Mouse (Mus musculus) limb, embryonic 14.5 days (tissue): ENCODE measurements around the gene Duox1. TPM values are rescaled to one million over a fixed set of nuclear protein-coding genes. Genes with fewer than 3 reads are reported as not detected.

Experiments
- ATAC-seq: fragments of 200-750 bp; cut with Nextera tagmentation; 2 replicates; pipeline ENCODE4 v1.8.0; 2017; ENCODE audit warnings: low read depth, moderate number of reproducible peaks, moderate TSS enrichment; ENCODE audit not compliant: low FRiP score
- DNase-seq: peaks from one replicate; pipeline ENCODE4 v3.0.0-alpha.2; 2015; ENCODE audit warnings: low spot score
- H3K27ac ChIP-seq: fragments of 300-500 bp; sonication (generic); replicated peaks from 2 replicates; pipeline ENCODE4 v1.5.1; 2014; ENCODE audit warnings: low read depth, mild to moderate bottlenecking, low read length, moderate library complexity, mixed read lengths
- H3K27me3 ChIP-seq: fragments of 300-500 bp; sonication (generic); 2 replicates; pipeline ENCODE4 v1.6.1; 2014; ENCODE audit warnings: low read length, mixed read lengths; ENCODE audit not compliant: control insufficient read depth, insufficient read depth
- H3K36me3 ChIP-seq: fragments of 300-500 bp; sonication (generic); 2 replicates; pipeline ENCODE4 v1.6.1; 2014; ENCODE audit warnings: mild to moderate bottlenecking, low read length, moderate library complexity, mixed read lengths; ENCODE audit not compliant: control insufficient read depth, insufficient read depth
- H3K4me1 ChIP-seq: fragments of 300-500 bp; sonication (generic); 2 replicates; pipeline ENCODE4 v1.6.1; 2014; ENCODE audit warnings: antibody characterized with exemption, low read length, mixed read lengths; ENCODE audit not compliant: control insufficient read depth, insufficient read depth
- H3K4me2 ChIP-seq: fragments of 300-500 bp; sonication (generic); replicated peaks from 2 replicates; pipeline ENCODE4 v1.6.1; 2014; ENCODE audit warnings: low read depth, mild to moderate bottlenecking, low read length, moderate library complexity; ENCODE audit not compliant: severe bottlenecking
- H3K4me3 ChIP-seq: fragments of 300-500 bp; sonication (generic); replicated peaks from 2 replicates; pipeline ENCODE4 v1.5.1; 2014; ENCODE audit warnings: low read length
- H3K9ac ChIP-seq: fragments of 300-500 bp; sonication (generic); 2 replicates; pipeline ENCODE4 v1.6.1; 2014; ENCODE audit warnings: mild to moderate bottlenecking, low read depth, low read length, moderate library complexity; ENCODE audit not compliant: severe bottlenecking
- H3K9me3 ChIP-seq: fragments of 300-500 bp; sonication (generic); 2 replicates; pipeline ENCODE4 v1.6.1; 2016; ENCODE audit warnings: low read length; ENCODE audit not compliant: control insufficient read depth
- POLR2A ChIP-seq: fragments of 200-500 bp; IDR thresholded peaks from 2 replicates; pipeline ENCODE4 v1.8.0; 2012; ENCODE audit warnings: inconsistent platforms, mild to moderate bottlenecking, moderate library complexity, borderline replicate concordance; ENCODE audit not compliant: insufficient read depth, insufficient read length; ENCODE audit errors: extremely low read depth
- WGBS: fragments of 180-500 bp; shearing (Covaris S2); extraction: QIAGEN DNeasy Blood & Tissue Kit; methylation state at CpG from one replicate; pipeline ENCODE4 v1.1.7; 2014; 5-methylcytosine and 5-hydroxymethylcytosine counted together
- polyA plus RNA-seq, 2 experiments: library from polyadenylated mRNA; depleted of rRNA in 1 of 2; stranded (reverse) in 1 of 2; unstranded in 1 of 2; fragments of >200 nt; fragmentation: Nextera tagmentation in 1 of 2; extraction: Ambion mirVana in 1 of 2; gene quantifications; 2 replicates each; pipeline versions ENCODE4 v1.2.1 to v1.2.3; 2012 to 2014

The Duox1 gene
- polyA plus RNA-seq, 2 experiments = 1.2 to 1.6 TPM

GRCm38 (mm10) chr2:122311561-122311960 lies 3.9 kb upstream of the Duox1 start:
- Histone ChIP-seq H3K27me3 (peaks cover 41% of the 10 kb centered on the region), H3K27ac (no peak overlapping the region), H3K4me1 (0 out of 2 replicates have a peak, but pooled peaks cover 3% of the 10 kb centered on the region), H3K4me3 (no peak overlapping the region), H3K36me3 (no peaks in the 10 kb centered on the region), H3K9me3 (no peaks in the 10 kb centered on the region), H3K9ac (no peak overlapping the region), H3K4me2 (no peak overlapping the region)
- 68% methylated on average over 2 of the region's 2 CpGs for WGBS
- DNase-seq (no peak), ATAC-seq (no peak)
- TF ChIP-seq POLR2A = no peak

DNA sequence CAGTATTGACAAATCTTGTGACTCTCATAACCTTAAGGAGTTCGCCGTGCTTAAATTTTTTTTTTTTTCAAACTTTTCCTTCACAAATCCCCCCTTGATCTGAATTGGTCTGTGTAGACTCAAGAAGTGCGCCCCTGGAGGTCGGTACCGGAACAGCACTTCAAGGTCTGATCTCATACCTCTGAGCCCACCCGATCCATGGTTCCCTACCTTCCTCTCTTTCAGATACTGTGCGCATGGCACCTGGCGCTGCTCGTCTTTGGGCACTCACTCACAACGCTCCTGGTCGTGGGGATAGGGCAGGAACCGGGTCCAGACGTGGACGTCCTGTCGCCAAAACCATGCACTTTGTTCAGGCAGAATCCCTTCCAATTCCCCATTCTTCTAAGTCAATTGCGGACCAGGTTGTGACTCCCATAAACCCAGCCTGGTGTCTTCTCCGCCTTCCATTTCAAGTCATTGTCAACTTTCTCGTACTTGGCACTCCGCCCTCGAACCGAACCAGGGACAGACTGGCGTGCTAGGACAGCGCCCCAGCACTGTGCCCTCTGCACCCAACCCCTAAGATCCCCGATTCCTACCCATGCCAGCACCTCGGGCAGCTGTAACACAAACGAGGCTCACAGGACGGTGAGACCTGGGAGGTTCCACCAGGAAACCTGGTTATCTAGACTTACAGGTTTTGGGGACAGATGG lies 2.6 kb upstream of the Duox1 start:
- Histone ChIP-seq H3K27ac (no peak overlapping the region), H3K4me2 (peak overlapping the region; percentile 43), H3K4me3 (peak overlapping the region; percentile 26), H3K9ac (no peak overlapping the region), H3K4me1 (0 out of 2 replicates have a peak, but pooled peaks cover 3% of the 10 kb centered on the region), H3K9me3 (no peaks in the 10 kb centered on the region), H3K36me3 (no peaks in the 10 kb centered on the region), H3K27me3 (peaks cover 41% of the 10 kb centered on the region)
- peak; percentile 60 for ATAC-seq
- TF ChIP-seq POLR2A = no peak
- peak; percentile 78 for DNase-seq
- WGBS = 5% methylated on average over 27 of the region's 27 CpGs

DNA sequence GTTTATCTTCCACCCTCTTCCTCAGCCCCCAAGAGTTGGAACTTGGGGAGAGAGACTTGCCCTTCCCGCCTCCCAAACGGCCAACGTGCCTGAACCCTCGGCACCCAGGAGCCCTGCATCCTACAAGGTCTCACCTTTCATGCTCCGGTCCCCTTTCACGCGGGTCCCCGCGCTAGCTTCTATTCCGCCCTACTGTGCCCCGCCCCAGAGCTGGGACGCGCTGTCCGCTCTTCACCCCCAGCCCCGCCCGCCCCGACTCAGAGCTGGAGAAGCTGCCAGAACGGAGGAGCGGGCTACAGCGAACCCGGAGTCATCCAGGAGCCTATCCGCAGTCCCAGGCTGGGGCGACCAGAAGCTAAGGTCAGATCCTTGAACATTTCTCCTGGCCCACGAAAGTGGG lies 1.9 kb upstream of the Duox1 start, which contains the start of gene Duoxa1:
TSS of gene Duoxa1 (minus strand) at position 195 of the 400 bp plus-strand sequence.
- DNase-seq = no peak
- H3K27me3 ChIP-seq = peaks cover 41% of the 10 kb centered on the region

GRCm38 (mm10) chr2:122317384-122317783 lies 1.9 kb downstream of the Duox1 start:
- ATAC-seq (no peak), DNase-seq (no peak)
- Histone ChIP-seq H3K36me3 (no peaks in the 10 kb centered on the region), H3K4me1 (0 out of 2 replicates have a peak, but pooled peaks cover 3% of the 10 kb centered on the region), H3K9ac (no peak overlapping the region), H3K27ac (no peak overlapping the region), H3K4me2 (no peak overlapping the region), H3K27me3 (peaks cover 26% of the 10 kb centered on the region), H3K4me3 (no peak overlapping the region), H3K9me3 (no peaks in the 10 kb centered on the region)
- 55% methylated on average over 4 of the region's 4 CpGs for WGBS
- TF ChIP-seq POLR2A = no peak

More for the DNA sequence above, 1.9 kb upstream of the Duox1 start, which contains the start of gene Duoxa1:
- no peaks in the 10 kb centered on the region for H3K36me3 ChIP-seq
- H3K9ac ChIP-seq = no peak within 1 kb of the TSS
- WGBS = under 1% methylated on average over 24 of the region's 24 CpGs
- ATAC-seq = no peak; the same call in 1 of the 2 replicates
- peak within 1 kb of the TSS; percentile 26 for H3K4me3 ChIP-seq
- H3K4me2 ChIP-seq = peak within 1 kb of the TSS; percentile 43
- TF ChIP-seq POLR2A = no peak
- H3K4me1 ChIP-seq = 0 out of 2 replicates have a peak, but pooled peaks cover 3% of the 10 kb centered on the region
- no peaks in the 10 kb centered on the region for H3K9me3 ChIP-seq
- no peak within 1 kb of the TSS for H3K27ac ChIP-seq

DNA sequence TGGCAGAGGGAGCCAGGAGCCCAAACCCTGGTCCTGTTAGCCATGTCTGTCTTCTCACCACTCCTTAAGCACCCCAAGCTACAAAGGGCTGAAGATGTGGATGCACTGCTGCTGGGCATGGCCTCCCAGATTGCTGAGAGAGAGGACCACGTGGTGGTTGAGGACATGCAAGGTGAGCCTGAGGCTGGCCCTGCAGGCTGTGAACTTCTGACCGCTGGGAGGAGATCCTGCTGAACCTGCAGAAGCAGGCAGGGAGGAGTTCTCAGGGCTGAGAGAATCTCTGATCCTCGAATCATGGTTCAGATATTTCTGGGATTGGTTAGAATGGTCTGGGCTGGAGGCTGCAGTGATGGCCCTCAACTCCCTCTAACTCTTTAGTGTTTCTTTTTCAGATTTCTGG lies 8.5 kb downstream of the Duox1 start:
- Histone ChIP-seq H3K27ac (no peak overlapping the region), H3K9ac (no peak overlapping the region), H3K4me2 (no peak overlapping the region), H3K4me3 (no peak overlapping the region), H3K36me3 (no peaks in the 10 kb centered on the region), H3K4me1 (0 out of 2 replicates have a peak, but pooled peaks cover 2% of the 10 kb centered on the region), H3K27me3 (no peaks in the 10 kb centered on the region), H3K9me3 (no peaks in the 10 kb centered on the region)
- WGBS = 59% methylated on average over 3 of the region's 3 CpGs
- no peak for TF ChIP-seq POLR2A
- no peak for DNase-seq
- no peak for ATAC-seq
